Mouse (Mus musculus) limb, embryonic 11.5 days (tissue): ENCODE measurements around the gene Srpk2. TPM values are rescaled to one million over a fixed set of nuclear protein-coding genes. Genes with fewer than 3 reads are reported as not detected.

Experiments used
- ATAC-seq: fragments of 200-750 bp; cut with Nextera tagmentation; 2 replicates; pipeline ENCODE4 v1.8.0; 2017; ENCODE audit warnings: low read depth; ENCODE audit not compliant: insufficient number of reproducible peaks, low FRiP score, low TSS enrichment
- DNase-seq: peaks from one replicate; pipeline ENCODE4 v3.0.0-alpha.2; 2015; ENCODE audit warnings: low spot score
- H3K27ac ChIP-seq: fragments of 300-500 bp; sonication (generic); replicated peaks from 2 replicates; pipeline ENCODE4 v1.5.1; 2014; ENCODE audit warnings: low read depth, mild to moderate bottlenecking, low read length
- H3K27me3 ChIP-seq: fragments of 300-500 bp; sonication (generic); 2 replicates; pipeline ENCODE4 v1.6.1; 2014; ENCODE audit warnings: mild to moderate bottlenecking, low read length, mixed read lengths; ENCODE audit not compliant: control insufficient read depth, insufficient read depth
- H3K36me3 ChIP-seq: fragments of 300-500 bp; sonication (generic); 2 replicates; pipeline ENCODE4 v1.6.1; 2014; ENCODE audit warnings: mild to moderate bottlenecking, low read length, moderate library complexity, mixed read lengths; ENCODE audit not compliant: control insufficient read depth, insufficient read depth
- H3K4me1 ChIP-seq: fragments of 300-500 bp; sonication (generic); 2 replicates; pipeline ENCODE4 v1.6.1; 2014; ENCODE audit warnings: low read length, mixed read lengths; ENCODE audit not compliant: control insufficient read depth, insufficient read depth
- H3K4me2 ChIP-seq: fragments of 300-500 bp; sonication (generic); 2 replicates; pipeline ENCODE4 v1.6.1; 2014; ENCODE audit warnings: low read depth, mild to moderate bottlenecking, moderate library complexity; ENCODE audit not compliant: severe bottlenecking
- H3K4me3 ChIP-seq: fragments of 300-500 bp; sonication (generic); 2 replicates; pipeline ENCODE4 v1.5.1; 2014; ENCODE audit warnings: low read depth, low read length
- H3K9ac ChIP-seq: fragments of 300-500 bp; sonication (generic); 2 replicates; pipeline ENCODE4 v1.6.1; 2014; ENCODE audit warnings: mild to moderate bottlenecking, low read length
- H3K9me3 ChIP-seq: fragments of 300-500 bp; sonication (generic); 2 replicates; pipeline ENCODE4 v1.6.1; 2016; ENCODE audit warnings: low read length; ENCODE audit not compliant: control insufficient read depth
- WGBS: fragments of 180-500 bp; shearing (Covaris S2); extraction: QIAGEN DNeasy Blood & Tissue Kit; methylation state at CpG from one replicate; pipeline ENCODE4 v1.1.7; 2014; 5-methylcytosine and 5-hydroxymethylcytosine counted together
- polyA plus RNA-seq: library from polyadenylated mRNA; unstranded; fragments of >200 nt; fragmentation: Nextera tagmentation; extraction: Ambion mirVana; gene quantifications from 2 replicates; pipeline ENCODE4 v1.2.1, GENCODE M21; 2014

The Srpk2 gene
- polyA plus RNA-seq, 1 experiment from 2014 or later, result 57.2 TPM

GRCm38 (mm10) chr5:23615586-23616269 is 68.7 kb downstream of the Srpk2 start:
- Histone ChIP-seq H3K27ac (0 out of 2 replicates have a peak overlapping the region, but pooled peaks have one; percentile 4), H3K4me3 (peak overlapping the region; percentile 43), H3K4me1 (no peaks in the 10 kb centered on the region), H3K9ac (peak overlapping the region; percentile 40), H3K27me3 (no peaks in the 10 kb centered on the region), H3K36me3 (no peaks in the 10 kb centered on the region), H3K4me2 (peak overlapping the region; percentile 43), H3K9me3 (no peaks in the 10 kb centered on the region)
- DNase-seq (no peak), ATAC-seq (no peak; the same call in 1 of the 2 replicates)
- 67% methylated on average over 5 of the region's 5 CpGs for WGBS

- H3K4me2 ChIP-seq, result no peak overlapping the region
- H3K27ac ChIP-seq, result no peak overlapping the region
- ATAC-seq, result no peak
- DNase-seq, result no peak
- H3K9ac ChIP-seq, result no peak overlapping the region
- H3K4me3 ChIP-seq, result no peak overlapping the region
- H3K27me3 ChIP-seq, result no peaks in the 10 kb centered on the region
- WGBS, result 85% methylated on average over 3 of the region's 3 CpGs
- H3K36me3 ChIP-seq, result no peaks in the 10 kb centered on the region
- H3K9me3 ChIP-seq, result no peaks in the 10 kb centered on the region
- no peaks in the 10 kb centered on the region for H3K4me1 ChIP-seq
Observed at GRCm38 (mm10) chr5:23612856-23613255, 71.6 kb downstream of the Srpk2 start.

GRCm38 (mm10) chr5:23604036-23604705 is 80.2 kb downstream of the Srpk2 start:
- H3K36me3 ChIP-seq, result no peaks in the 10 kb centered on the region
- H3K4me2 ChIP-seq, result no peak overlapping the region
- no peak overlapping the region for H3K9ac ChIP-seq
- H3K27ac ChIP-seq, result no peak overlapping the region
- no peak for DNase-seq
- no peak for ATAC-seq
- no peaks in the 10 kb centered on the region for H3K9me3 ChIP-seq
- H3K4me1 ChIP-seq, result no peaks in the 10 kb centered on the region
- no peak overlapping the region for H3K4me3 ChIP-seq
- WGBS, result 89% methylated on average over 7 of the region's 7 CpGs
- H3K27me3 ChIP-seq, result no peaks in the 10 kb centered on the region

- H3K27ac ChIP-seq, result no peak overlapping the region
- DNase-seq (no peak), ATAC-seq (no peak)
- H3K4me1 ChIP-seq, result no peaks in the 10 kb centered on the region
- H3K9me3 ChIP-seq, result no peaks in the 10 kb centered on the region
- no peak overlapping the region for H3K4me2 ChIP-seq
- 76% methylated on average over 5 of the region's 5 CpGs for WGBS
- no peak overlapping the region for H3K4me3 ChIP-seq
- H3K9ac ChIP-seq, result no peak overlapping the region
- no peaks in the 10 kb centered on the region for H3K36me3 ChIP-seq
- H3K27me3 ChIP-seq, result no peaks in the 10 kb centered on the region
Observed at GRCm38 (mm10) chr5:23599750-23600537, 84.5 kb downstream of the Srpk2 start.

GRCm38 (mm10) chr5:23599171-23599570 is 85.2 kb downstream of the Srpk2 start:
- Histone ChIP-seq H3K9ac (no peak overlapping the region), H3K4me2 (no peak overlapping the region), H3K4me3 (no peak overlapping the region), H3K4me1 (no peaks in the 10 kb centered on the region), H3K27ac (no peak overlapping the region), H3K27me3 (no peaks in the 10 kb centered on the region), H3K36me3 (no peaks in the 10 kb centered on the region), H3K9me3 (no peaks in the 10 kb centered on the region)
- ATAC-seq (no peak), DNase-seq (no peak)
- 84% methylated on average over 3 of the region's 3 CpGs for WGBS

GRCm38 (mm10) chr5:23598491-23598890 is 85.9 kb downstream of the Srpk2 start:
- no peak overlapping the region for H3K9ac ChIP-seq
- no peaks in the 10 kb centered on the region for H3K9me3 ChIP-seq
- 74% methylated on average over 12 of the region's 12 CpGs for WGBS
- H3K27ac ChIP-seq, result no peak overlapping the region
- no peaks in the 10 kb centered on the region for H3K27me3 ChIP-seq
- DNase-seq, result no peak
- H3K4me1 ChIP-seq, result no peaks in the 10 kb centered on the region
- no peak for ATAC-seq
- H3K36me3 ChIP-seq, result no peaks in the 10 kb centered on the region
- H3K4me3 ChIP-seq, result no peak overlapping the region
- no peak overlapping the region for H3K4me2 ChIP-seq

GRCm38 (mm10) chr5:23597999-23598398 is 86.4 kb downstream of the Srpk2 start:
- WGBS, result 72% methylated on average over 1 of the region's 1 CpGs
- no peak overlapping the region for H3K27ac ChIP-seq

GRCm38 (mm10) chr5:23597260-23597864 is 87.1 kb downstream of the Srpk2 start:
- Histone ChIP-seq H3K27me3 (no peaks in the 10 kb centered on the region), H3K36me3 (no peaks in the 10 kb centered on the region), H3K4me1 (no peaks in the 10 kb centered on the region), H3K27ac (no peak overlapping the region), H3K4me2 (no peak overlapping the region), H3K4me3 (no peak overlapping the region), H3K9ac (no peak overlapping the region), H3K9me3 (no peaks in the 10 kb centered on the region)
- ATAC-seq, result no peak
- 88% methylated on average over 8 of the region's 8 CpGs for WGBS
- no peak for DNase-seq

More at GRCm38 (mm10) chr5:23597999-23598398, 86.4 kb downstream of the Srpk2 start:
- no peaks in the 10 kb centered on the region for H3K4me1 ChIP-seq
- H3K27me3 ChIP-seq, result no peaks in the 10 kb centered on the region
- H3K4me3 ChIP-seq, result no peak overlapping the region
- no peak overlapping the region for H3K4me2 ChIP-seq
- ATAC-seq (no peak), DNase-seq (no peak)
- no peaks in the 10 kb centered on the region for H3K36me3 ChIP-seq
- H3K9me3 ChIP-seq, result no peaks in the 10 kb centered on the region
- H3K9ac ChIP-seq, result no peak overlapping the region
